Mouse (Mus musculus) kidney, postnatal 36 days (tissue): Measurements from ENCODE around the gene H2-DMa.
"Not testable (repeated sequence)": the region's sequence is repeated elsewhere in the genome, so short reads cannot be mapped to it uniquely, and the experiment has no call there.

Experiments
- DNase-seq, 2 experiments: peaks; one replicate each; pipeline ENCODE4 v3.0.0; 2021 to 2022; ENCODE audit warnings: mixed read lengths in 2 of 2

Gene H2-DMa

GRCm38 (mm10) chr17:34126826-34127420, 7.6 kb downstream of the H2-DMa start:
- DNase-seq: peak in 1 of 2 experiments; percentile 35

GRCm38 (mm10) chr17:34127475-34127874, 8.1 kb downstream of the H2-DMa start:
- peak; percentile 83 to 88 for DNase-seq

GRCm38 (mm10) chr17:34128264-34128937, 9.1 kb downstream of the H2-DMa start:
- DNase-seq: no peak

- no peak for DNase-seq
Observed at GRCm38 (mm10) chr17:34128944-34129791, 9.8 kb downstream of the H2-DMa start.

GRCm38 (mm10) chr17:34130073-34130947, 11.0 kb downstream of the H2-DMa start:
- DNase-seq: no peak

GRCm38 (mm10) chr17:34131911-34132310, 12.6 kb downstream of the H2-DMa start:
- DNase-seq: no peak

GRCm38 (mm10) chr17:34133289-34133688, 13.9 kb downstream of the H2-DMa start:
- peak; percentile 28 to 64 for DNase-seq

- DNase-seq: no peak
Observed at GRCm38 (mm10) chr17:34134451-34134850, 15.1 kb downstream of the H2-DMa start.

- peak; percentile 98 to 99 for DNase-seq
Observed at GRCm38 (mm10) chr17:34135297-34136224, 16.2 kb downstream of the H2-DMa start.

GRCm38 (mm10) chr17:34137601-34138000, 18.3 kb downstream of the H2-DMa start:
- DNase-seq: no peak

- no peak for DNase-seq
Observed at GRCm38 (mm10) chr17:34138655-34139054, 19.3 kb downstream of the H2-DMa start.

- peak; percentile 60 to 61 for DNase-seq
Observed at GRCm38 (mm10) chr17:34139416-34139815, 20.1 kb downstream of the H2-DMa start.

GRCm38 (mm10) chr17:34140240-34140639, 20.9 kb downstream of the H2-DMa start:
- no peak for DNase-seq

GRCm38 (mm10) chr17:34141448-34141847, 22.1 kb downstream of the H2-DMa start:
- no peak for DNase-seq

GRCm38 (mm10) chr17:34142456-34143010, 23.2 kb downstream of the H2-DMa start:
- DNase-seq: no peak

GRCm38 (mm10) chr17:34143033-34143432, 23.7 kb downstream of the H2-DMa start, which contains the start of gene H2-DMb2:
Gene H2-DMb2, plus strand, starts transcription at chr17:34143307.
- DNase-seq: peak; percentile 32 to 63

- no peak for DNase-seq
Observed at GRCm38 (mm10) chr17:34143461-34143860, 24.1 kb downstream of the H2-DMa start.

- DNase-seq: not testable (repeated sequence)
Observed at GRCm38 (mm10) chr17:34144221-34144620, 24.9 kb downstream of the H2-DMa start.

- DNase-seq: no peak
Observed at GRCm38 (mm10) chr17:34144960-34145371, 25.6 kb downstream of the H2-DMa start.

- peak; percentile 68 to 81 for DNase-seq
Observed at GRCm38 (mm10) chr17:34152923-34153322, 33.6 kb downstream of the H2-DMa start, which contains the start of gene H2-DMb1. Gene H2-DMb1, plus strand, starts transcription at chr17:34153072.

- peak in 1 of 2 experiments; percentile 23 for DNase-seq
Observed at GRCm38 (mm10) chr17:34155534-34155933, 36.2 kb downstream of the H2-DMa start.
